Mouse (Mus musculus): Measurements from ENCODE around the gene Smc6. TPM values are rescaled to one million over a fixed set of nuclear protein-coding genes. Genes with fewer than 3 reads are reported as not detected.

The Smc6 gene
- 28.2 TPM for polyA plus RNA-seq (2014; fragmentation: Illumina TruSeq; extraction: RNeasy Lipid Tissue Mini Kit (QIAGEN cat#74804); ENCODE audit: low read depth, low replicate concordance)

DNA sequence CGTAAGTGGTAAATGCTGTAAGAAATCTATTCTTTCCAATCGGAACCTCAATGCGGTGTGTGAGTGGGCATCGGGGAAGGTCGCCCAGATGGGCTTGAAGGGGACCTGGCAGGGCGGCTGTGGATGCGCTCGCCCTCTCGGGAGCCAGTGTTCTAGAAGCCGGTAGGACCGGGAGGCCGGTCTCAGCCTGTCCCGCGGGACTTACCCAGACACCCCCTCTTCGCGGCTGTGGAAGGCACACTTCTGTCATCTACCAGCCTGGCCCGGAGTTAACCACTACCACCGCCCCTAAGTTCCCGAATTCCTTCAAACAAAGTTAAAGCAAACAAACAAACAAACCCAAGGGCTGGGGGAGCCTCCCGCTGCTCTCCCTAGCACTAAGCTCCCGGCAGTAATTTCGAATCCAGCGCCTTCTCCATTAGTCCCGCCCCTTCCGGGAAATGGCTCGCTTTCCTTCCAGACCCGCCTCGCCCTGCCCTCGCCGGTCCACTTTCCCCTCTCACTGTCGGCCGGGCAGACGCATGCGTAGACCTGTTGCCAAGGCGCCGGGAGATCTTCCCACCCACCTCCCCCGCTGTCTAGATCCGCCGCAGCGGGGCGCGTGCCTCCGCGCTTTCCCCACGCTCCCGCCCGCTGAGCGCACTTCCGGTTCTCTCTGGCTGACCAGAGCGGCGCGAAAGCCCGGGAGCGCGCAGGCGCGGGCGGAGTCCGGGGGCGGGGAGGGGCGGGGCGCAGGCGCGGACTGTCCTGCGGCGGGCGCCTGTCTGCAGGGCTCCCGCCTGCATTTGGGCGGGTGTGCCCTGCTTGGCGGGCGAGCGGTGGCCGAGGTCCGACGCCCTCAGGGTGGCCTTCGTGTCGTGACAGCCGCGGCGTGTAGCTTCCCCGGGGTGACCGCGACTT lies at the start of gene Smc6, which contains the start of gene Gen1:
Gene Smc6 (plus strand): TSS at position 505 of the 900 bp plus-strand sequence.
Gene Gen1 (minus strand): TSS at position 420 of the 900 bp plus-strand sequence.

Other genes starting within 250 kb of the Smc6 start
- gene Kcns3, start 114.8 kb upstream of the Smc6 start, polyA plus RNA-seq (2014; fragmentation: Illumina TruSeq; extraction: RNeasy Lipid Tissue Mini Kit (QIAGEN cat#74804); ENCODE audit: low read depth, low replicate concordance) = 16.5 TPM
- gene Msgn1, start 56.9 kb upstream of the Smc6 start, polyA plus RNA-seq (2014; fragmentation: Illumina TruSeq; extraction: RNeasy Lipid Tissue Mini Kit (QIAGEN cat#74804); ENCODE audit: low read depth, low replicate concordance) = not detected
- 2.1 TPM for gene Gen1, start 85 bp upstream of the Smc6 start, polyA plus RNA-seq (2014; fragmentation: Illumina TruSeq; extraction: RNeasy Lipid Tissue Mini Kit (QIAGEN cat#74804); ENCODE audit: low read depth, low replicate concordance)
- gene Vsnl1, start 170.7 kb downstream of the Smc6 start, polyA plus RNA-seq (2014; fragmentation: Illumina TruSeq; extraction: RNeasy Lipid Tissue Mini Kit (QIAGEN cat#74804); ENCODE audit: low read depth, low replicate concordance) = 0.36 TPM
- gene Rad51ap2, start 190.2 kb downstream of the Smc6 start, polyA plus RNA-seq (2014; fragmentation: Illumina TruSeq; extraction: RNeasy Lipid Tissue Mini Kit (QIAGEN cat#74804); ENCODE audit: low read depth, low replicate concordance) = 0.12 TPM

Measured in adipose tissue, adult 10 weeks (tissue).